Mouse (Mus musculus): Measurements from ENCODE around the gene Rpp25. TPM values are rescaled to one million over a fixed set of nuclear protein-coding genes. Genes with fewer than 3 reads are reported as not detected.

Rpp25 gene
- polyA plus RNA-seq, 1 experiment from 2014 or later, result 1.1 TPM

DNA sequence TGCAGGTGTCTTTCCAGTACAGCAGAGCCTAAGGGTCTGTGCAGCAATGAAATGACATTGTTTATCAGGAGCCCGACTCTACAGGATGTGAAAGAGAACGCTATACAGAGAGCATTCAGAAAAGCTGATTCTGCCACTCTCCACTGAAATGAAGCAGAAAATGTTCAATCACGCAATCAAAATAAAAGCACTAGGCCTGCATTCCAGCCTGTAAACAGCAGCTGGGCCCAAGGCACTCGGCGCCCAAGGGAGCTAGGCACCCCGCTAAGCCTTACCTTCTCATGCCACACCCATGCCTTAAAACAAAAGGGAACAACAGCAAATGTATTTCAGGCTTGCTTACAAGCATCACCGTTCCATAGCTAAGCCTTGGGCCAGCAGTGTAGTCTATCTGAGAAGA is 5.3 kb upstream of the Rpp25 start:
- Histone ChIP-seq H3K27me3 (peaks cover 48% of the 10 kb centered on the region), H3K9ac (no peak overlapping the region), H3K4me1 (peaks cover 19% of the 10 kb centered on the region), H3K9me3 (no peaks in the 10 kb centered on the region), H3K4me2 (no peak overlapping the region), H3K27ac (no peak overlapping the region), H3K36me3 (no peaks in the 10 kb centered on the region), H3K4me3 (no peak overlapping the region)
- no peak for ATAC-seq (ENCODE audit: insufficient number of reproducible peaks, low FRiP score, low TSS enrichment, low read depth)
- 56% methylated on average over 7 of the region's 7 CpGs for WGBS

DNA sequence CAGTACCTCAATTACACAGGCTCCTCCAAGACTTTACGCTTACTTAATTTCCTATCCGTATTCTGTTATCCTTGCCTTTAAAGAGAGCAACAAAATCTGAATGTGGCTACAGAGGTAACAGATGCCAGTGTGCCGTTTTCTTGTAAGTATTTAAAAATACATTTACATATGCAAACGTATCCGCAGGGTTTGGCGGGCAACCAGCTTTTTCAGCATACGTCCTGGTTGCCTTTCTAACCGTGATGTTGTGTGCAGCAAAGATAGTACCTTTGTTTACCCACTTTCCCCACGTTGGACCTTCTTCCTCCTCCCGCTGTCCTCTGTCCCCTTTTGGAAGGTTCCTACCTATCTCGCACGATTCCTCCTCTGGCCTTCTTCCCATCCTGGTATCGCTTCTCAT is 2.4 kb upstream of the Rpp25 start:
- Histone ChIP-seq H3K4me1 (peaks cover 32% of the 10 kb centered on the region), H3K9ac (no peak overlapping the region), H3K36me3 (no peaks in the 10 kb centered on the region), H3K4me3 (0 out of 2 replicates have a peak overlapping the region, but pooled peaks have one; percentile 8), H3K4me2 (no peak overlapping the region; the same call in 1 of the 2 replicates), H3K27me3 (peaks cover 78% of the 10 kb centered on the region), H3K9me3 (no peaks in the 10 kb centered on the region), H3K27ac (no peak overlapping the region)
- no peak for ATAC-seq (ENCODE audit: insufficient number of reproducible peaks, low FRiP score, low TSS enrichment, low read depth)
- 11% methylated on average over 13 of the region's 13 CpGs for WGBS

DNA sequence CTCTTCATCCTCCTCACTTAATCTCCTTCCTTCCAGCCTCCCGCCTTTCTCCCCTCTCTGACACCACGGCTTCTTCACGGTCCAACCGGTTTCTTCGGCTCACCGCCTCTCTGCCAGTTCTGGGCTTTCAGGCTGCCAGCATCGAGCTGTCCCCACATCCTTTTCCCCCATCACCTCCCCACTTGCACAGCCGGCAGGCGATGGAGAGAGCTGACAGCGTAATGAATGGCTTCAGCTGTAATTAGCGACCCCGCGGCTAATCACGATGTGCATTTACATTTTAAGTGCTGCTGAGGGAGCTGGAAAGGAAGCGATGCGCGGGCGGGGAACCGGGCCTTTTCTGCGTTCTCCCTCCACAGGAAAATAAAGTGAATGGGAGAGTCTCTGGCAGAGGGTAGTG is 2.0 kb upstream of the Rpp25 start:
- Histone ChIP-seq H3K4me3 (0 out of 2 replicates have a peak overlapping the region, but pooled peaks have one; percentile 8), H3K27me3 (peaks cover 81% of the 10 kb centered on the region), H3K36me3 (no peaks in the 10 kb centered on the region), H3K4me1 (peaks cover 32% of the 10 kb centered on the region), H3K4me2 (peak overlapping the region; percentile 14; the same call in 1 of the 2 replicates), H3K9me3 (no peaks in the 10 kb centered on the region), H3K9ac (no peak overlapping the region), H3K27ac (no peak overlapping the region)
- WGBS, result 6% methylated on average over 20 of the region's 20 CpGs
- ATAC-seq (ENCODE audit: insufficient number of reproducible peaks, low FRiP score, low TSS enrichment, low read depth), result no peak

DNA sequence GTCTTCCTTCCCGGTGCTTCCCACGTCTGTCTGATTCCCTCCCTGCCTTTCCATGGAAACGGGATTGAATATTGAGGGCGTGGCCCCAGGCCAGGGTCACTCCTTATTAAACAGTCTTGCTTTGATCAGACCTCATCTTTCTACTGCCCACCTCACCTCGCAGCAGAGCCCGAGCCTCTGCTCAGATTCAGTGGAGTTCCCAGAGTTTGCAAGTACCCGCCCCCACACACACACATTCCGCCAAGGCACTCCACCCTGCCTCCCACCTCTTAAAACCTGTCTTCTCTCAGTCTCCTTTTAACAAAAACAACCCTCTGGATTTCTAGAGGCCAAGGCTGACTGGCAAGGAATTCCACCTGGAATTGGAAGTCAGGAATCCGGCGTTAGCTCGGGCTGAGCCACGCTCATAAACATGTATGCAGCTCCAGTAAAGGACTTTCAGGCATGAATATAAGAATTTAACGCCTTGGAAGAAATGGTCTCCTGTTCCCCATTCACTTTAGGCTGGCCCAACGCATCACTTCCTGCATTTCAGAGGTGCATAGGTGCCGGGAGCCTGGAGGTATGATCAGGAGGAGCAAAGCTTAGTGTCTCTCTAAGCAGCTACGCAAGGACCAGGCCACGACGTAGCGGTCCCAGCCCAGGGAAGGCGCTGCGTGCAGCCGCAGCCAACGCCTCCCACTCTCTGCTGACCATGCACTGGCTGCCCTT is 760 bp upstream of the Rpp25 start:
- Histone ChIP-seq H3K4me2 (peak overlapping the region; percentile 98), H3K36me3 (no peaks in the 10 kb centered on the region), H3K9me3 (no peaks in the 10 kb centered on the region), H3K4me3 (peak overlapping the region; percentile 49), H3K4me1 (peaks cover 32% of the 10 kb centered on the region), H3K9ac (0 out of 2 replicates have a peak overlapping the region, but pooled peaks have one; percentile 23), H3K27ac (no peak overlapping the region), H3K27me3 (peaks cover 81% of the 10 kb centered on the region)
- 4% methylated on average over 23 of the region's 23 CpGs for WGBS
- no peak for ATAC-seq (ENCODE audit: insufficient number of reproducible peaks, low FRiP score, low TSS enrichment, low read depth)

DNA sequence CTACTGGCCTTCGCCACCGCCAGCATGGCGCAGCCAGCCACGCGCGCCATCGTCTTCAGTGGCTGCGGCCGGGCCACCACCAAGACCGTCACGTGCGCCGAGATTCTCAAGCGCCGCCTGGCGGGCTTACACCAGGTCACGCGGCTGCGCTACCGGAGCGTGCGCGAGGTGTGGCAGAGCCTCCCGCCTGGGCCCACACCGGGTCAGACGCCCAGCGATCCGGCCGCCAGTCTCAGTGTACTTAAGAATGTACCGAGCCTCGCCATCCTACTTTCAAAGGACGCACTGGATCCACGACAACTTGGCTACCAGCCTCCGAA is 515 bp downstream of the Rpp25 start:
- peaks cover 32% of the 10 kb centered on the region for H3K4me1 ChIP-seq
- H3K27me3 ChIP-seq, result peaks cover 74% of the 10 kb centered on the region
- H3K9ac ChIP-seq, result peak overlapping the region; percentile 23; the same call in 1 of the 2 replicates
- peak overlapping the region; percentile 98 for H3K4me2 ChIP-seq
- no peak overlapping the region for H3K27ac ChIP-seq
- 0 out of 2 replicates have a peak, but pooled peaks have one; percentile 36 for ATAC-seq (ENCODE audit: insufficient number of reproducible peaks, low FRiP score, low TSS enrichment, low read depth)
- no peaks in the 10 kb centered on the region for H3K36me3 ChIP-seq
- H3K9me3 ChIP-seq, result no peaks in the 10 kb centered on the region
- H3K4me3 ChIP-seq, result peak overlapping the region; percentile 49
- under 1% methylated on average over 34 of the region's 34 CpGs for whole genome bisulfite sequencing

DNA sequence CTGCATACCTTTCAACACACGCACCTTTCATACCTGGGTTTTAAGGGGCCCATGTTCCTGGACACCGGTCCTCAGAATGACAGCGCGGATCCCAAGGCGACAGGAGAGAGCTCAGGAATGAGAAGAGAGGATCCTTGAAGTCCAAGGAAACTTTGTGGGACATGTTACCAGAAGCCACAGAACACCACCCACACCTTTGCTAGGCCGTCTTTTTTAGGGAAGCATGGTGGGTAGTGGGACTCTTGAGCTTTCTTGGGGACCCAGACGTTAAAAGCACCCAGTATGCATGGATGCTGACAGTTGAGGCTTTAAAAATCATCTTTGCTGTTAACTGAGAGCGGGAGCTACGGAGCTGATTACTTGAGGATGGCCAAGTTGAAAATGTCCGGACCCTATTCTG is 1.1 kb downstream of the Rpp25 start:
- no peaks in the 10 kb centered on the region for H3K9me3 ChIP-seq
- H3K9ac ChIP-seq, result no peak overlapping the region
- no peak for ATAC-seq (ENCODE audit: insufficient number of reproducible peaks, low FRiP score, low TSS enrichment, low read depth)
- peak overlapping the region; percentile 98; the same call in 1 of the 2 replicates for H3K4me2 ChIP-seq
- peaks cover 69% of the 10 kb centered on the region for H3K27me3 ChIP-seq
- 0 out of 2 replicates have a peak overlapping the region, but pooled peaks have one; percentile 49 for H3K4me3 ChIP-seq
- WGBS, result 52% methylated on average over 10 of the region's 10 CpGs
- no peaks in the 10 kb centered on the region for H3K36me3 ChIP-seq
- no peak overlapping the region for H3K27ac ChIP-seq
- H3K4me1 ChIP-seq, result peaks cover 32% of the 10 kb centered on the region

DNA sequence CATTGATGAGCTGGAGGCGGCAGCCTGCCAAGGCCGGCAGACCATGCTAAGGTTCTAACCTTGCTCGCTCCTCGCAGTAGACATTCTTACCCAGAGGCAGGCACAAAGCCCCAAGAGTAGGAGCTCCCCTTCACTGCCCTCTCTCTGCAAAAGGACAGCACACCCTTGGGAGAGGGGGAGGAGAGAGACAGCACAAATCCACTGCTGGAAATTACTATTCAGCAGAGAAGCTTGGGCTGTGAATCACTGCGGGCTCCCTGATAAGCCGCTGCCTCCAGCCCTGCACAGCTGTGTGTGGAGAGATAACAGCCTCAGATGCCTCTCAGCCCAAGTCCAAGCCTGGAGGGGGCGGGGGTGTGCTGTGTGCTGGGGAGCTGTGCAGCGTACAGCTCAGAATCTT is 1.9 kb downstream of the Rpp25 start:
- H3K27ac ChIP-seq, result no peak overlapping the region
- no peak for ATAC-seq (ENCODE audit: insufficient number of reproducible peaks, low FRiP score, low TSS enrichment, low read depth)
- no peaks in the 10 kb centered on the region for H3K9me3 ChIP-seq
- 13% methylated on average over 8 of the region's 8 CpGs for WGBS
- H3K27me3 ChIP-seq, result peaks cover 61% of the 10 kb centered on the region
- H3K9ac ChIP-seq, result no peak overlapping the region
- H3K4me1 ChIP-seq, result peaks cover 32% of the 10 kb centered on the region
- H3K4me3 ChIP-seq, result no peak overlapping the region
- H3K4me2 ChIP-seq, result no peak overlapping the region
- H3K36me3 ChIP-seq, result no peaks in the 10 kb centered on the region

DNA sequence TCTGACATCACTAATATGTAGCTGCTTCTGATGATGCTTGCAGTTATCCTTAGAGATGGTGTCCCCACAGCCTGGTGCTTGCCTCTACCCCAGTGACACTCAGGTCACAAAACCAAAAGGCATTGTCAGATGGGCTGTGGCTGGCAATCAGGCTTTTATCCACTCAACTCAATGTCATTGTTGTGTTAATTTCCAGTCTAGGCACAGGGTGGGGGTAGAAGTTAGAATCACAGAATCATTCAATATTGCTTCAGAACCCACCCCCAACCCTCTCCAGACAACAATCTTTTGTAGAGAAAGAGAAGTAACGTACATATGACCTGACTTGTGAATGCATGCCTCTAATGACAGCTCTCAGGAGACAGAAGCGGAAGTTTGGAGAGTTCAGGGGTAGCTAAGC is 6.8 kb downstream of the Rpp25 start:
- ATAC-seq (ENCODE audit: insufficient number of reproducible peaks, low FRiP score, low TSS enrichment, low read depth), result no peak
- peaks cover 12% of the 10 kb centered on the region for H3K27me3 ChIP-seq
- no peak overlapping the region for H3K9ac ChIP-seq
- no peaks in the 10 kb centered on the region for H3K9me3 ChIP-seq
- no peak overlapping the region for H3K4me3 ChIP-seq
- no peak overlapping the region for H3K27ac ChIP-seq
- no peaks in the 10 kb centered on the region for H3K36me3 ChIP-seq
- no peak overlapping the region for H3K4me2 ChIP-seq
- WGBS, result 64% methylated on average over 2 of the region's 2 CpGs
- H3K4me1 ChIP-seq, result no peaks in the 10 kb centered on the region; the same call in 1 of the 2 replicates

DNA sequence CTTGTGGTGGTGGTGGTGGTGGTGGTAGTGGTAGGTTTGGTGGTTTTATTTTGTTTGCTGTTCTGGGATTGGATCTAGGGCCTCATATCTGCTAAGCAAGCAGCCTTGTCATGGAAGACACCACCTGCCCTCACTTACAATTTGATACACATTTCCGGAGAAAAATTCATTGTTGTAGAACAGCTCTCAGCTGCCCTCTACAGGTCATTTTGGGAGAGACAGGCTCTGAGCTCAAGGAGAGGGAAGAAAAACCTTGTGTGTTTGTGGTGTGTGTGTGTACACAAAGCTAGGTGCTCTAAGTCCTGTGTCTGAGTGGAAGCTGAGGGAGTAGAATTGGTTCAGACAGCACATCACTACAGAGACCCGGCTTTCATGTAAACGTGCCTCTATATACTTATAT is 13.3 kb downstream of the Rpp25 start:
- Histone ChIP-seq H3K9ac (no peak overlapping the region), H3K36me3 (no peaks in the 10 kb centered on the region), H3K27ac (no peak overlapping the region), H3K4me1 (peaks cover 4% of the 10 kb centered on the region), H3K4me2 (no peak overlapping the region), H3K4me3 (no peak overlapping the region), H3K9me3 (no peaks in the 10 kb centered on the region), H3K27me3 (no peaks in the 10 kb centered on the region)
- 8% methylated on average over 3 of the region's 3 CpGs for WGBS
- ATAC-seq (ENCODE audit: insufficient number of reproducible peaks, low FRiP score, low TSS enrichment, low read depth), result no peak

DNA sequence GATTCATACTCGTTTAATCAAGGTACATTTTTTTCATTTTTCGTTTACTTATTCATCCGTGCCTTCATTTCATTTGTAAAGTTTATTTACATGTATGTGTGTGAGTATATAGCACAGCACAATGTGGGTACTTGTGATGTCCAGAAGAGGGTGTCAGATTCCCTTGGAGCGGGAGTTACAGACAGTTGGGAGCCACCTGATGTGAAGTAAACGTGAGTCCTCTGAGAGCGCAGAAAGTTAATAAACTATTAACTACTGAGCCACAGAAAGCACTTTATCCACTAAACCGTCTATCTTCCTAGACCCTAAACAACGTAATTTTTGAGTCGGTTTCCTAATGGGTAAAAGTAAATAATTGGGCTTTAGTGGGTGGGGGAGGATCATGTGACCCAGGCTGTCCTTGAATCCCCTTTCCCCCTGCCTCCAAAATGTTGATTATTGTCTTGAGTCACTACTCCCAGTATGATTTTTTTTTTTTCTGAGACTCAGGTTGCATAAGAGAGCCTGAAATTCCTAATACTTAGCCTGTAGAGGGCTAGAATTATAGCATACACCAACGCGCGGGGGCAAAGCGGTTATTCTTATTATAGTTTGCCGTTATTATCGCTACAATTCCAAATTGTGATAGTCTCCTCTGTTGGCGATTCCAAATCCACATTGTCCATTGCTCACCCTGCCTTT is 16.7 kb downstream of the Rpp25 start:
- Histone ChIP-seq H3K36me3 (no peaks in the 10 kb centered on the region), H3K9ac (peak overlapping the region; percentile 18), H3K4me2 (peak overlapping the region; percentile 71), H3K4me1 (peaks cover 13% of the 10 kb centered on the region), H3K4me3 (peak overlapping the region; percentile 97), H3K27ac (peak overlapping the region; percentile 73), H3K27me3 (no peaks in the 10 kb centered on the region), H3K9me3 (no peaks in the 10 kb centered on the region)
- 25% methylated on average over 16 of the region's 16 CpGs for WGBS
- peak; percentile 57; the same call in 1 of the 2 replicates for ATAC-seq (ENCODE audit: insufficient number of reproducible peaks, low FRiP score, low TSS enrichment, low read depth)

DNA sequence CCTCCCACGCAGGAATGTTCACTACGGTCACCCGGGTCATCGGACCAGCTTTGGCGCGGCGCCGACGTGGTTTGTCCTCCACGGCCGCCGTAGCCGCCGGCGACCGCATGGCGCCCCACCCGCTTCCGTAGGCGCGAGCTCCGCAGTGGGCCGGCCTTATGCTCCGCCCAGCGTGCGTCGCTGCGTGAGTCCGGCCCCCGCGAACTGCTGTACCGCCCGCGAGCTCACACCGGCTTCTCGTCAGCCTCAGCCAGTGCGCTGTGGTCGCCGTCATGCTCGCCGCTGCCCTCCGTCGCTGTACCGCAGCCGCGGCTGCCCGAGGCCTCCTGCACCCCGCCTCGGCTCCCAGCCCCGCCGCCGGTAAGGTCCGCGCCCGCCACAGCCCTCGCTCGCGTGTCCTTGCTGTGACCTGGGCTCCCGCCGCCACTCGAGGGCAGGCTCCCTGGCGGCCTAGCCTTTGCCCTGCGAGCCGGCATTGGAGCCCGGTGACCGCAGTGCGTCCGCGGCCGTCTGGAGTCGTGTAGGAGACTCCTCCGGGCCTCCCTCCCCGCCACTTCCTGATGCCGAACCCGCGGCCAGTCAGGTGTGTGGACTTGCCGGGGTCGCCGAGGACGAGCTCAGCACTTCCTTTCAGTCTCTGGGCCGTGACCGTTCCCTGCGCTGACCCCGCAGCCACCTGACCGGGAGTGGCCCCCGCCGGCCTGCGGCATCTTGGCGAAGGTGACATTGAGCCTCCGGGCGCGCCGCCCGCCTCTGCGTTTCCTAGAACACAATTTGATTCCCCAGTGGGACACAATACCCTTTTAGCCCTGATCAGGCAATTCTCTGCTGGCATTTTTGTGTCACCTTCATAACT is 17.5 kb downstream of the Rpp25 start, which contains the start of gene Cox5a:
Cox5a (plus strand) TSS at position 219 of the 856 bp plus-strand sequence.
- no peaks in the 10 kb centered on the region for H3K27me3 ChIP-seq
- peak within 1 kb of the TSS; percentile 89 for H3K9ac ChIP-seq
- peak within 1 kb of the TSS; percentile 86 for H3K27ac ChIP-seq
- under 1% methylated on average over 93 of the region's 95 CpGs for WGBS
- peak within 1 kb of the TSS; percentile 71 for H3K4me2 ChIP-seq
- H3K36me3 ChIP-seq, result no peaks in the 10 kb centered on the region
- peaks cover 13% of the 10 kb centered on the region for H3K4me1 ChIP-seq
- peak; percentile 96 for ATAC-seq (ENCODE audit: insufficient number of reproducible peaks, low FRiP score, low TSS enrichment, low read depth)
- H3K4me3 ChIP-seq, result peak within 1 kb of the TSS; percentile 97
- H3K9me3 ChIP-seq, result no peaks in the 10 kb centered on the region

Data from limb, embryonic 15.5 days (tissue).